Mouse (Mus musculus): Measurements from ENCODE around the gene Dnmt3c. TPM values are rescaled to one million over a fixed set of nuclear protein-coding genes. Genes with fewer than 3 reads are reported as not detected.

Gene Dnmt3c
- total and polyA plus RNA-seq, 3 experiments = 0.04 TPM; not detected in 2

DNA sequence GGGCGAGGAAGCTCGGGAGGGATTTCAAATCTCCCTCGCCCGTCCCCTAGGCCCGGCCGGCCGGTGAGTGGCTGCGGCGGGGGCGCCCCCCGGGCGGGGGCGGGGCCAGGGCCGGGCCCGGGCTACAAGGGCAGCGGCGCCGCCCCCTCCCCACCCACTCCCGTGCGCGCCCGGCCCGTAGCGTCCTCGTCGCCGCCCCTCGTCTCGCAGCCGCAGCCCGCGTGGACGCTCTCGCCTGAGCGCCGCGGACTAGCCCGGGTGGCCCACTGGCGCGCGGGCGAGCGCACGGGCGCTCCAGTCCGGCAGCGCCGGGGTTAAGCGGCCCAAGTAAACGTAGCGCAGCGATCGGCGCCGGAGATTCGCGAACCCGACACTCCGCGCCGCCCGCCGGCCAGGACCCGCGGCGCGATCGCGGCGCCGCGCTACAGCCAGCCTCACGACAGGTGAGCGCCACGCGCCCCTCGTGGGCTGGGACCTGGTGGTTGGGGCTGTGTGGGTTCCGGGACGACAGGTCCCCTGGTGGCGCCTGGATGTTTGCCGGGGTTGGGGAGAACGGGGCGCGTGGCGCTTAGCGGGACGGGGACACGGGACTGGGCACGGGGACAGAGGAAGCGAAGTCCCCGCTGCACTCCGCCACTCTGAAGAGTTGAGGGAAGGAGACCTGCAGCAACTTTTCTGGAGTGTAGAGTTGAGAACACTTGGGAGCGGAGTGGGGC lies 47.0 kb upstream of the Dnmt3c start, which contains the start of gene Dnmt3b:
Gene Dnmt3b (plus strand): TSS at position 153 of the 716 bp plus-strand sequence.
- in situ Hi-C loops (cut with MboI; ENCODE audit: low pct_ligation_motif_present, low pct_unique_long_range_greater_than_20kb, low sequenced_read_pairs) (no loop called here), dilution Hi-C loops (cut with MboI; ENCODE audit: extremely low pct_ligation_motif_present, extremely low pct_unique_long_range_greater_than_20kb, low sequenced_read_pairs) (no loop called here)
- Histone ChIP-seq H3K79me2 (replicated peaks; ENCODE audit: control insufficient read depth, extremely low read depth, insufficient read depth, poor library complexity, severe bottlenecking) (no peaks in the 10 kb centered on the region), H3K4me3 (replicated peaks in 1 of 3; ENCODE audit: low read depth in 2 of 3, low read length in 2 of 3, poor library complexity in 1 of 3) (peak within 1 kb of the TSS; percentile 63 to 79 (median 68)), H3K27me3 (replicated peaks) (peaks cover 19% of the 10 kb centered on the region), H3K9me3 (replicated peaks; ENCODE audit: low read length) (no peaks in the 10 kb centered on the region), H3K9ac (ENCODE audit: insufficient read depth, low read depth) (peak within 1 kb of the TSS; percentile 49; the same call in 1 of the 2 replicates), H3K4me2 (ENCODE audit: insufficient read depth, low read depth, poor library complexity, severe bottlenecking) (peak within 1 kb of the TSS; percentile 53), H3K36me3 (replicated peaks in 1 of 2; ENCODE audit: control insufficient read depth in 1 of 2, insufficient read depth in 1 of 2, low read length in 1 of 2) (peaks cover 0 to 2% of the 10 kb centered on the region in 2 experiments), H3K27ac (ENCODE audit: insufficient read depth, low read depth) (no peak within 1 kb of the TSS), H3K4me1 (ENCODE audit: control insufficient read depth in 1 of 2, insufficient read depth in 2 of 2) (peaks cover 3 to 19% of the 10 kb centered on the region in 2 experiments; a peak in 3 of 4 replicates)
- peak; percentile 37 for DNase-seq (ENCODE audit: extremely low read depth)
- no peak for TF ChIP-seq EP300 (IDR thresholded peaks at IDR 0.05; ENCODE audit: low read length)
- peak; percentile 41; the same call in 1 of the 2 replicates for TF ChIP-seq ZMIZ1 (IDR thresholded peaks at IDR 0.05; ENCODE audit: low read depth, low read length)
- TF ChIP-seq RAD21 (IDR thresholded peaks at IDR 0.05; ENCODE audit: low read depth, low read length) = no peak
- TF ChIP-seq UBTF (IDR thresholded peaks at IDR 0.05; ENCODE audit: low read depth, low read length) = peak; percentile 57; the same call in 1 of the 2 replicates
- no peak for TF ChIP-seq CHD2 (IDR thresholded peaks at IDR 0.05; ENCODE audit: low read length)
- no peak for TF ChIP-seq JUN (IDR thresholded peaks at IDR 0.05; ENCODE audit: insufficient read depth, low read depth, low read length)
- TF ChIP-seq ZC3H11A (IDR thresholded peaks at IDR 0.05; ENCODE audit: low read depth, low read length) = no peak
- TF ChIP-seq GABPA (IDR thresholded peaks at IDR 0.05; ENCODE audit: insufficient replicate concordance, low read depth, low read length) = no peak
- no peak for TF ChIP-seq ETS1 (conservative IDR thresholded peaks at IDR 0.05; ENCODE audit: low read depth, low read length)
- TF ChIP-seq MYC (IDR thresholded peaks at IDR 0.05; ENCODE audit: low read depth, low read length) = no peak
- TF ChIP-seq E2F4 (IDR thresholded peaks at IDR 0.05; ENCODE audit: insufficient replicate concordance, low read depth, low read length) = no peak
- peak; percentile 46; the same call in 1 of the 2 replicates for TF ChIP-seq ELF1 (IDR thresholded peaks at IDR 0.05; ENCODE audit: low read depth, low read length)
- TF ChIP-seq MAFK (IDR thresholded peaks at IDR 0.05; ENCODE audit: insufficient replicate concordance, low read length) = no peak
- 0 out of 2 replicates have a peak, but pooled peaks have one; percentile 28 for TF ChIP-seq MEF2A (IDR thresholded peaks at IDR 0.05; ENCODE audit: borderline replicate concordance, low read depth, low read length)
- no peak for TF ChIP-seq JUND (conservative IDR thresholded peaks at IDR 0.05; ENCODE audit: low read depth, low read length)
- peak; percentile 1; the same call in 1 of the 2 replicates for TF ChIP-seq MAX (IDR thresholded peaks at IDR 0.05; ENCODE audit: low read length)
- peak; percentile 58 for TF ChIP-seq HCFC1 (IDR thresholded peaks at IDR 0.05; ENCODE audit: low read depth, low read length)
- no peak for TF ChIP-seq RCOR1 (conservative IDR thresholded peaks at IDR 0.05; ENCODE audit: low read depth, low read length)
- TF ChIP-seq CTCF (conservative IDR thresholded peaks at IDR 0.05 in 1 of 2, IDR thresholded peaks at IDR 0.05 in 1 of 2; ENCODE audit: low read depth in 2 of 2, low read length in 2 of 2) = no peak
- TF ChIP-seq BHLHE40 (IDR thresholded peaks at IDR 0.05; ENCODE audit: low read depth, low read length) = peak; percentile 50; the same call in 1 of the 2 replicates
- TF ChIP-seq CHD1 (IDR thresholded peaks at IDR 0.05; ENCODE audit: low read depth, low read length) = no peak
- 0 out of 2 replicates have a peak, but pooled peaks have one; percentile 16 for TF ChIP-seq NRF1 (IDR thresholded peaks at IDR 0.05; ENCODE audit: low read depth, low read length)
- TF ChIP-seq USF1 (IDR thresholded peaks at IDR 0.05; ENCODE audit: low read depth, low read length) = no peak
- TF ChIP-seq IRF4 (IDR thresholded peaks at IDR 0.05; ENCODE audit: low read depth, low read length) = no peak
- TF ChIP-seq ZKSCAN1 (IDR thresholded peaks at IDR 0.05; ENCODE audit: borderline replicate concordance, low read depth, low read length) = no peak
- TF ChIP-seq TBP (conservative IDR thresholded peaks at IDR 0.05; ENCODE audit: low read depth, low read length) = no peak
- TF ChIP-seq MAZ (IDR thresholded peaks at IDR 0.05; ENCODE audit: low read depth, low read length) = no peak
- no peak for TF ChIP-seq ZNF384 (IDR thresholded peaks at IDR 0.05; ENCODE audit: low read depth, low read length)
- no peak for TF ChIP-seq KAT2A (IDR thresholded peaks at IDR 0.05; ENCODE audit: insufficient replicate concordance, low read length)
- no peak for TF ChIP-seq PAX5 (IDR thresholded peaks at IDR 0.05; ENCODE audit: low read length)
- TF ChIP-seq USF2 (conservative IDR thresholded peaks at IDR 0.05; ENCODE audit: low read depth, low read length) = no peak
- peak; percentile 43; the same call in 1 of the 2 replicates for TF ChIP-seq SIN3A (IDR thresholded peaks at IDR 0.05; ENCODE audit: low read length)
- peak; percentile 52; the same call in 1 of the 2 replicates for TF ChIP-seq MXI1 (IDR thresholded peaks at IDR 0.05; ENCODE audit: low read depth, low read length)
- TF ChIP-seq SMC3 (IDR thresholded peaks at IDR 0.05; ENCODE audit: low read depth, low read length) = no peak
- no peak for TF ChIP-seq TCF12 (IDR thresholded peaks at IDR 0.05; ENCODE audit: low read depth, low read length)
- TF ChIP-seq POLR2AphosphoS2 (IDR thresholded peaks at IDR 0.05; ENCODE audit: low read depth, low read length) = no peak
- peak; percentile 63; the same call in 1 of the 2 replicates for TF ChIP-seq NELFE (IDR thresholded peaks at IDR 0.05; ENCODE audit: low read depth, low read length)
- peak; percentile 56; the same call in 1 of the 2 replicates for TF ChIP-seq POLR2A (IDR thresholded peaks at IDR 0.05; ENCODE audit: low read depth, low read length)

Data from CH12.LX (cell line).